Mouse (Mus musculus) midbrain, embryonic 15.5 days (tissue): Measurements from ENCODE around the gene Tspan32. TPM values are rescaled to one million over a fixed set of nuclear protein-coding genes. Genes with fewer than 3 reads are reported as not detected.

Experiments used
- ATAC-seq: fragments of 200-750 bp; cut with Nextera tagmentation; replicated peaks from 2 replicates; pipeline ENCODE4 v1.8.0; 2017; ENCODE audit warnings: moderate TSS enrichment
- H3K27ac ChIP-seq: fragments of 300-500 bp; sonication (generic); 2 replicates; pipeline ENCODE4 v1.5.1; 2015; ENCODE audit warnings: mild to moderate bottlenecking, inconsistent platforms
- H3K27me3 ChIP-seq: fragments of 300-500 bp; sonication (generic); replicated peaks from 2 replicates; pipeline ENCODE4 v1.6.1; 2015; ENCODE audit warnings: inconsistent platforms
- H3K36me3 ChIP-seq: fragments of 300-500 bp; sonication (generic); replicated peaks from 2 replicates; pipeline ENCODE4 v1.6.1; 2015; ENCODE audit warnings: inconsistent platforms
- H3K4me1 ChIP-seq: fragments of 300-500 bp; sonication (generic); 2 replicates; pipeline ENCODE4 v1.6.1; 2015; ENCODE audit warnings: inconsistent platforms
- H3K4me2 ChIP-seq: fragments of 300-500 bp; sonication (generic); 2 replicates; pipeline ENCODE4 v1.6.1; 2015; ENCODE audit warnings: inconsistent platforms, mild to moderate bottlenecking, moderate library complexity
- H3K4me3 ChIP-seq: fragments of 300-500 bp; sonication (generic); 2 replicates; pipeline ENCODE4 v1.5.1; 2015; ENCODE audit warnings: mild to moderate bottlenecking, inconsistent platforms
- H3K9ac ChIP-seq: fragments of 300-500 bp; sonication (generic); 2 replicates; pipeline ENCODE4 v1.6.1; 2015; ENCODE audit warnings: mild to moderate bottlenecking, inconsistent platforms
- H3K9me3 ChIP-seq: fragments of 300-500 bp; sonication (generic); 2 replicates; pipeline ENCODE4 v1.6.1; 2016; ENCODE audit warnings: inconsistent platforms
- WGBS: fragments of 180-500 bp; shearing (Covaris S2); methylation state at CpG from one replicate; pipeline ENCODE4 v1.1.7; 2015; ENCODE audit warnings: mixed read lengths; 5-methylcytosine and 5-hydroxymethylcytosine counted together
- polyA plus RNA-seq: library from polyadenylated mRNA; unstranded; fragments of >200 nt; fragmentation: Nextera tagmentation; extraction: Ambion mirVana; gene quantifications from 2 replicates; pipeline ENCODE4 v1.2.1, GENCODE M21; 2015

Tspan32 gene
- polyA plus RNA-seq, 1 experiment from 2014 or later = 0.66 TPM

- H3K27ac ChIP-seq = peak overlapping the region; percentile 82
- peak; percentile 80 for ATAC-seq
- peaks cover 46% of the 10 kb centered on the region for H3K4me1 ChIP-seq
- H3K36me3 ChIP-seq = no peaks in the 10 kb centered on the region
- peak overlapping the region; percentile 91 for H3K4me2 ChIP-seq
- H3K4me3 ChIP-seq = peak overlapping the region; percentile 83
- H3K9me3 ChIP-seq = no peaks in the 10 kb centered on the region
- 0% methylated on average over 46 of the region's 46 CpGs for WGBS
- H3K9ac ChIP-seq = peak overlapping the region; percentile 84
- no peaks in the 10 kb centered on the region for H3K27me3 ChIP-seq
These were observed 48.4 kb downstream of the Tspan32 start for GRCm38 (mm10) chr7:143053008-143053899.

- Histone ChIP-seq H3K9me3 (no peaks in the 10 kb centered on the region), H3K4me1 (peaks cover 54% of the 10 kb centered on the region), H3K4me2 (peak overlapping the region; percentile 91), H3K27me3 (no peaks in the 10 kb centered on the region), H3K36me3 (no peaks in the 10 kb centered on the region), H3K4me3 (peak overlapping the region; percentile 83), H3K9ac (peak overlapping the region; percentile 84), H3K27ac (peak overlapping the region; percentile 82)
- peak; percentile 31; the same call in 1 of the 2 replicates for ATAC-seq
- WGBS = 63% methylated on average over 11 of the region's 11 CpGs
These were observed 49.2 kb downstream of the Tspan32 start for GRCm38 (mm10) chr7:143053961-143054611.

GRCm38 (mm10) chr7:143054612-143054965 lies 49.7 kb downstream of the Tspan32 start:
- 41% methylated on average over 3 of the region's 3 CpGs for WGBS
- ATAC-seq = no peak
- Histone ChIP-seq H3K27ac (no peak overlapping the region), H3K27me3 (no peaks in the 10 kb centered on the region), H3K9me3 (no peaks in the 10 kb centered on the region), H3K4me1 (peaks cover 54% of the 10 kb centered on the region), H3K4me3 (peak overlapping the region; percentile 83), H3K9ac (peak overlapping the region; percentile 84; the same call in 1 of the 2 replicates), H3K4me2 (peak overlapping the region; percentile 91), H3K36me3 (no peaks in the 10 kb centered on the region)

GRCm38 (mm10) chr7:143055001-143055400 lies 50.2 kb downstream of the Tspan32 start:
- peaks cover 54% of the 10 kb centered on the region for H3K4me1 ChIP-seq

GRCm38 (mm10) chr7:143055499-143056186 lies 50.8 kb downstream of the Tspan32 start:
- Histone ChIP-seq H3K27me3 (no peaks in the 10 kb centered on the region), H3K36me3 (no peaks in the 10 kb centered on the region), H3K9me3 (no peaks in the 10 kb centered on the region), H3K4me1 (peaks cover 54% of the 10 kb centered on the region), H3K4me3 (0 out of 2 replicates have a peak overlapping the region, but pooled peaks have one; percentile 2), H3K9ac (no peak overlapping the region), H3K4me2 (peak overlapping the region; percentile 91; the same call in 1 of the 2 replicates), H3K27ac (no peak overlapping the region)
- no peak for ATAC-seq
- 82% methylated on average over 11 of the region's 11 CpGs for WGBS

More at GRCm38 (mm10) chr7:143055001-143055400, 50.2 kb downstream of the Tspan32 start:
- 88% methylated on average over 3 of the region's 3 CpGs for WGBS
- no peaks in the 10 kb centered on the region for H3K27me3 ChIP-seq
- H3K9me3 ChIP-seq = no peaks in the 10 kb centered on the region
- no peak for ATAC-seq
- H3K4me3 ChIP-seq = peak overlapping the region; percentile 83
- H3K9ac ChIP-seq = 0 out of 2 replicates have a peak overlapping the region, but pooled peaks have one; percentile 84
- no peaks in the 10 kb centered on the region for H3K36me3 ChIP-seq
- peak overlapping the region; percentile 91 for H3K4me2 ChIP-seq
- no peak overlapping the region for H3K27ac ChIP-seq

GRCm38 (mm10) chr7:143057023-143057422 lies 52.2 kb downstream of the Tspan32 start:
- no peak overlapping the region for H3K4me2 ChIP-seq
- H3K4me3 ChIP-seq = no peak overlapping the region
- H3K9ac ChIP-seq = no peak overlapping the region
- H3K9me3 ChIP-seq = no peaks in the 10 kb centered on the region
- H3K27me3 ChIP-seq = no peaks in the 10 kb centered on the region
- 95% methylated on average over 5 of the region's 5 CpGs for WGBS
- H3K36me3 ChIP-seq = no peaks in the 10 kb centered on the region
- H3K27ac ChIP-seq = no peak overlapping the region
- H3K4me1 ChIP-seq = peaks cover 51% of the 10 kb centered on the region
- no peak for ATAC-seq

- Histone ChIP-seq H3K4me2 (no peak overlapping the region), H3K9me3 (no peaks in the 10 kb centered on the region), H3K27ac (0 out of 2 replicates have a peak overlapping the region, but pooled peaks have one; percentile 15), H3K4me1 (peaks cover 46% of the 10 kb centered on the region), H3K36me3 (0 out of 2 replicates have a peak, but pooled peaks cover 3% of the 10 kb centered on the region), H3K27me3 (no peaks in the 10 kb centered on the region), H3K4me3 (no peak overlapping the region), H3K9ac (no peak overlapping the region)
- ATAC-seq = no peak
- 90% methylated on average over 9 of the region's 9 CpGs for WGBS
These were observed 52.9 kb downstream of the Tspan32 start for GRCm38 (mm10) chr7:143057667-143058220.

- Histone ChIP-seq H3K4me1 (peaks cover 46% of the 10 kb centered on the region), H3K4me3 (no peak overlapping the region), H3K27me3 (no peaks in the 10 kb centered on the region), H3K9me3 (no peaks in the 10 kb centered on the region), H3K4me2 (no peak overlapping the region), H3K9ac (no peak overlapping the region), H3K27ac (peak overlapping the region; percentile 15; the same call in 1 of the 2 replicates), H3K36me3 (0 out of 2 replicates have a peak, but pooled peaks cover 3% of the 10 kb centered on the region)
- 77% methylated on average over 5 of the region's 5 CpGs for WGBS
- no peak for ATAC-seq
These were observed 53.4 kb downstream of the Tspan32 start for GRCm38 (mm10) chr7:143058221-143058697.

- WGBS = 75% methylated on average over 5 of the region's 5 CpGs
- ATAC-seq = no peak
- Histone ChIP-seq H3K27ac (peak overlapping the region; percentile 2; the same call in 1 of the 2 replicates), H3K27me3 (no peaks in the 10 kb centered on the region), H3K4me1 (peaks cover 39% of the 10 kb centered on the region), H3K36me3 (peaks cover 8% of the 10 kb centered on the region; the same call in 1 of the 2 replicates), H3K4me3 (no peak overlapping the region), H3K9ac (no peak overlapping the region), H3K9me3 (no peaks in the 10 kb centered on the region), H3K4me2 (no peak overlapping the region)
These were observed 54.5 kb downstream of the Tspan32 start for GRCm38 (mm10) chr7:143059202-143059870.

- peaks cover 25% of the 10 kb centered on the region; the same call in 1 of the 2 replicates for H3K36me3 ChIP-seq
- H3K27ac ChIP-seq = no peak overlapping the region
- no peak overlapping the region for H3K4me3 ChIP-seq
- H3K4me2 ChIP-seq = no peak overlapping the region
- H3K9me3 ChIP-seq = no peaks in the 10 kb centered on the region
- no peak overlapping the region for H3K9ac ChIP-seq
- WGBS = 97% methylated on average over 2 of the region's 2 CpGs
- H3K27me3 ChIP-seq = no peaks in the 10 kb centered on the region
- no peak for ATAC-seq
- H3K4me1 ChIP-seq = peaks cover 15% of the 10 kb centered on the region
These were observed 57.9 kb downstream of the Tspan32 start for GRCm38 (mm10) chr7:143062704-143063103.

GRCm38 (mm10) chr7:143064226-143064625 lies 59.4 kb downstream of the Tspan32 start:
- H3K27me3 ChIP-seq = no peaks in the 10 kb centered on the region
- no peak for ATAC-seq
- 34% methylated on average over 6 of the region's 6 CpGs for WGBS
- no peak overlapping the region for H3K4me2 ChIP-seq
- H3K9me3 ChIP-seq = no peaks in the 10 kb centered on the region
- no peak overlapping the region for H3K9ac ChIP-seq
- H3K4me3 ChIP-seq = no peak overlapping the region
- H3K4me1 ChIP-seq = peaks cover 10% of the 10 kb centered on the region
- no peak overlapping the region for H3K27ac ChIP-seq
- H3K36me3 ChIP-seq = peaks cover 25% of the 10 kb centered on the region; the same call in 1 of the 2 replicates
